Comparison of ENCODE assay signal across 32 mouse cellular contexts in genomic region chr2:152247213-152247612, GRCm38 (mm10).
"Had no signal": no experiment of that assay in that cellular context is flagged by ENCODE, and none has a peak within 500 bp of the region (broad histone marks: within the 10 kb centered on the region; RNA-seq: fewer than 3 reads in every experiment).

No protein-coding gene starts in this region.

- H3K27me3 ChIP-seq: limb, embryonic 12.5 days; limb, embryonic 13.5 days; limb, embryonic 15.5 days; liver, embryonic 12.5 days; liver, embryonic 13.5 days; liver, embryonic 15.5 days; lung, embryonic 15.5 days; megakaryocyte, embryonic 14.5 days; midbrain, embryonic 12.5 days; midbrain, embryonic 13.5 days; midbrain, embryonic 15.5 days; neural tube, embryonic 12.5 days had no signal

- H3K9ac ChIP-seq: limb, embryonic 12.5 days; limb, embryonic 13.5 days; limb, embryonic 15.5 days; liver, embryonic 12.5 days; liver, embryonic 13.5 days; liver, embryonic 14.5 days; liver, embryonic 15.5 days; liver, postnatal 0 days; lung, embryonic 14.5 days; lung, embryonic 15.5 days; midbrain, embryonic 12.5 days; midbrain, embryonic 13.5 days; midbrain, embryonic 15.5 days; neural tube, embryonic 12.5 days had no signal

- H3K4me2 ChIP-seq: limb, embryonic 12.5 days; limb, embryonic 13.5 days; limb, embryonic 15.5 days; liver, embryonic 11.5 days; liver, embryonic 12.5 days; liver, embryonic 13.5 days; liver, embryonic 15.5 days; lung, embryonic 14.5 days; lung, embryonic 15.5 days; midbrain, embryonic 11.5 days; midbrain, embryonic 12.5 days; midbrain, embryonic 13.5 days; midbrain, embryonic 15.5 days; neural tube, embryonic 12.5 days had no signal

- H3K27ac ChIP-seq: limb, embryonic 10.5 days; limb, embryonic 12.5 days; limb, embryonic 13.5 days; limb, embryonic 15.5 days; liver, embryonic 12.5 days; liver, embryonic 13.5 days; liver, embryonic 14.5 days; liver, embryonic 15.5 days; lung, embryonic 15.5 days; macrophage; midbrain, embryonic 10.5 days; midbrain, embryonic 12.5 days; midbrain, embryonic 13.5 days; midbrain, embryonic 15.5 days; neural tube, embryonic 12.5 days had no signal

- DNase-seq: left cerebral cortex, postnatal 4 days; liver; liver, embryonic 13.5 days; liver, postnatal 0 days; lung, adult 18-20 months; lung, adult 2 months; lung, embryonic 14.5 days; lung, postnatal 10 days; lung, postnatal 14 days; lung, postnatal 36 days; lung, postnatal 4 days; midbrain, embryonic 14.5 days had no signal

- H3K4me3 ChIP-seq: limb, embryonic 10.5 days; limb, embryonic 12.5 days; limb, embryonic 13.5 days; limb, embryonic 15.5 days; liver, embryonic 12.5 days; liver, embryonic 13.5 days; liver, embryonic 15.5 days; lung, embryonic 15.5 days; megakaryocyte, embryonic 14.5 days; midbrain, embryonic 10.5 days; midbrain, embryonic 12.5 days; midbrain, embryonic 13.5 days; midbrain, embryonic 15.5 days; myocyte; neural tube, embryonic 12.5 days had no signal

- H3K4me1 ChIP-seq: limb, embryonic 10.5 days; limb, embryonic 12.5 days; limb, embryonic 13.5 days; limb, embryonic 15.5 days; liver, embryonic 15.5 days; lung, embryonic 15.5 days; midbrain, embryonic 10.5 days; midbrain, embryonic 12.5 days; midbrain, embryonic 13.5 days; midbrain, embryonic 15.5 days; neural tube, embryonic 12.5 days had no signal

- ATAC-seq: liver, embryonic 12.5 days; liver, postnatal 0 days; lung, postnatal 0 days; midbrain, embryonic 13.5 days; midbrain, embryonic 15.5 days; midbrain, embryonic 16.5 days had no signal

- H3K36me3 ChIP-seq: midbrain, embryonic 15.5 days had no signal

- H3K9me3 ChIP-seq: limb, embryonic 10.5 days; limb, embryonic 12.5 days; limb, embryonic 13.5 days; limb, embryonic 15.5 days; liver, embryonic 12.5 days; liver, embryonic 13.5 days; liver, embryonic 15.5 days; lung, embryonic 15.5 days; megakaryocyte, embryonic 14.5 days; midbrain, embryonic 12.5 days; midbrain, embryonic 13.5 days; midbrain, embryonic 15.5 days; neural tube, embryonic 12.5 days had no signal
